Mouse (Mus musculus): Measurements from ENCODE around the gene R3hdm4. TPM values are rescaled to one million over a fixed set of nuclear protein-coding genes. Genes with fewer than 3 reads are reported as not detected.

Gene R3hdm4
- total and polyA plus RNA-seq, 2 experiments from 2014 or later, result 58.4 to 107 TPM

DNA sequence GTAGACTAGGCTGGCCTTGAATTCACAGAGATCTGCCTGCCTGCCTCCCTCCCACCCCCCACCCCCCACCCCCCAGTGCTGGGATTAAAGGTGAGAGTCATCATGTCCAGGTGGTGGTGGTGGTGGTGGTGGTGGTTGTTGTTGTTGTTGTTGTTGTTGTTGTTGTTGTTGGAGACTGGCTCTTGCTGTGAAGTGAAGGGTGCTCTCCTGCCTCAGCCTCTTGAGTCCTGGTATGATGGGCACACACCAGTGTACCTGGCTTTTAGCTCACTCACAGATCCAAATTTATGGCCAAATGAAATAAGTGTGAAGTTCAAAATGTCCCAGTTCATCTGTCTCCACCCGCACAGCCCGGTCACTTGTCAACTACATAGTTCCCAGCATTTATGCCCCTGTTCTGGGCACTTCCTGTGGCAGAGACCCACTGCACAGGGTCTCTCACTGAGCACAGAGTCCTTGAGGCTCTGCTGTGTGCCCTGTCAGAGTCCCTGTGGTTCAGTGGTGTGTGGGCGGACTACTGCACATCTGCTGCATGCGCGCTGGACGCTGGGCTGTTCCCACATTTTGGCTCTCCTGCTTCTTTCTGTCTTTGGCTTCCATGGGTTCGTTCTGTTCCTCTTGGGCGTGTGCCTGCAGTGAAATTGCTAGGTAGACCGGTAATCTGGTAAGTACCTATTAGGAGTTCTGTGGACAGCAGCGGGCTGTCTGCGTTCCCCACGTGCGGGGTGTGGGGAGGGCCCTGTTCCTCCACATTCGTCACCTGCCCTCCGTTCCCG lies 14.0 kb upstream of the R3hdm4 start:
- no peak overlapping the region for H3K4me3 ChIP-seq (ENCODE audit: low read depth, low read length)
- H3K9me3 ChIP-seq (replicated peaks; ENCODE audit: control insufficient read depth, low read length), result no peaks in the 10 kb centered on the region
- 88% methylated on average over 16 of the region's 16 CpGs for WGBS
- H3K4me1 ChIP-seq (ENCODE audit: control insufficient read depth, insufficient read depth), result peaks cover 21% of the 10 kb centered on the region
- H3K4me2 ChIP-seq (ENCODE audit: low read depth, low read length), result no peak overlapping the region
- TF ChIP-seq CTCF (IDR thresholded peaks at IDR 0.05; ENCODE audit: low read depth) (no peak), EP300 (IDR thresholded peaks at IDR 0.05; ENCODE audit: low read depth) (no peak)
- H3K27me3 ChIP-seq (ENCODE audit: control insufficient read depth, insufficient read depth, low read length), result no peaks in the 10 kb centered on the region
- no peak overlapping the region for H3K9ac ChIP-seq (replicated peaks; ENCODE audit: low read depth, low read length)
- peak overlapping the region; percentile 35; the same call in 1 of the 2 replicates for H3K27ac ChIP-seq (ENCODE audit: low read depth)
- no peak for DNase-seq (ENCODE audit: low spot score)
- no peak for ATAC-seq (ENCODE audit: insufficient read depth, low read depth)
- H3K36me3 ChIP-seq (replicated peaks; ENCODE audit: control insufficient read depth, insufficient read depth, low read length), result 0 out of 2 replicates have a peak, but pooled peaks cover 7% of the 10 kb centered on the region

DNA sequence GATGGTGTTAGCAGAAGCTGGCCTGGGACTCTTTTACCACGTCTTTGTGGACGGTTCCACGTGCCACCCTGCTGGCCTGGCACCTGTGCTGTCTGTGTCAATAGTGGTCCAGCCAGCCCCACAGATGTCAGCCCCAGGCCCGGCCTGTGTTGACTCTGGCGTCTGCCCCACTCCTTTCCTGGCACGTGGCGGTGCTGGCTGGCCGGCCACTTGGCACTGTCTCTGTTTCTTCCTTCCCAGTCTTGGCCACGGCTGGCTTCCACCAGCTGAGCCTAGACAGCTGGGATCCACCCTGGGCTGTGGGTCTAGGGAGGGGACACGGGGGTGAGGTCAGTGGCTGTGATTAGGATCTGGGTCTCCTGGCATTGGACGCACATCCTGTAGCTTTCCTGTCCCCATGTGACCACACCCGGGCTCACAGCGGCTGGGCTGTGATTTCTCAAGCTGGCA lies 13.3 kb upstream of the R3hdm4 start:
- Histone ChIP-seq H3K9me3 (replicated peaks; ENCODE audit: control insufficient read depth, low read length) (no peaks in the 10 kb centered on the region), H3K4me1 (ENCODE audit: control insufficient read depth, insufficient read depth) (peaks cover 21% of the 10 kb centered on the region), H3K27me3 (ENCODE audit: control insufficient read depth, insufficient read depth, low read length) (no peaks in the 10 kb centered on the region), H3K36me3 (replicated peaks; ENCODE audit: control insufficient read depth, insufficient read depth, low read length) (0 out of 2 replicates have a peak, but pooled peaks cover 7% of the 10 kb centered on the region), H3K4me2 (ENCODE audit: low read depth, low read length) (no peak overlapping the region), H3K27ac (ENCODE audit: low read depth) (peak overlapping the region; percentile 35; the same call in 1 of the 2 replicates), H3K4me3 (ENCODE audit: low read depth, low read length) (no peak overlapping the region), H3K9ac (replicated peaks; ENCODE audit: low read depth, low read length) (no peak overlapping the region)
- WGBS, result 53% methylated on average over 13 of the region's 13 CpGs
- TF ChIP-seq EP300 (IDR thresholded peaks at IDR 0.05; ENCODE audit: low read depth) (peak; percentile 51; the same call in 1 of the 2 replicates), CTCF (IDR thresholded peaks at IDR 0.05; ENCODE audit: low read depth) (no peak)
- peak; percentile 59 for DNase-seq (ENCODE audit: low spot score)
- ATAC-seq (ENCODE audit: insufficient read depth, low read depth), result peak; percentile 40

DNA sequence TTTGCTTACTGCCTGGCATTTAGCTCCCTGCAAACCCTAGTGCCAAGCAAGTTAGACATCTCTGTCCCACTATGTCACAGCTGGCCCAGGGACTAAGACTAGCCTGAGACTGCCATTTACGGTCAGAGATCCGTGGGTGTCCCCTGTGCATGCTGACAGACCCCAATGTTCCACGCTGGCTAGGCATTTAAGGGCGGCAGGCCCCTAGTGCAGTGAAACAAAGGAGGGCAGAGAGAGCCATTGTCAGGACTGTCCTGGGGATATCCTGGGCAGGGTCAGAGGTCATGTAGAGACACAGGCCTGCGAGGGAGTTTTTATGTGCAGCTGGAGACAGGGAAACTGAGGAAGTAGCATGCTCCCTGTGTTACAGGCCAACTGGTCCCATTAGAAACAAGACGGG lies 12.9 kb upstream of the R3hdm4 start:
- no peaks in the 10 kb centered on the region for H3K27me3 ChIP-seq (ENCODE audit: control insufficient read depth, insufficient read depth, low read length)
- H3K27ac ChIP-seq (ENCODE audit: low read depth), result no peak overlapping the region
- peaks cover 21% of the 10 kb centered on the region for H3K4me1 ChIP-seq (ENCODE audit: control insufficient read depth, insufficient read depth)
- 69% methylated on average over 6 of the region's 6 CpGs for WGBS
- ATAC-seq (ENCODE audit: insufficient read depth, low read depth), result no peak
- no peak overlapping the region for H3K4me3 ChIP-seq (ENCODE audit: low read depth, low read length)
- H3K36me3 ChIP-seq (replicated peaks; ENCODE audit: control insufficient read depth, insufficient read depth, low read length), result 0 out of 2 replicates have a peak, but pooled peaks cover 7% of the 10 kb centered on the region
- H3K9me3 ChIP-seq (replicated peaks; ENCODE audit: control insufficient read depth, low read length), result no peaks in the 10 kb centered on the region
- H3K9ac ChIP-seq (replicated peaks; ENCODE audit: low read depth, low read length), result no peak overlapping the region
- H3K4me2 ChIP-seq (ENCODE audit: low read depth, low read length), result no peak overlapping the region
- DNase-seq (ENCODE audit: low spot score), result no peak
- TF ChIP-seq CTCF (IDR thresholded peaks at IDR 0.05; ENCODE audit: low read depth) (no peak), EP300 (IDR thresholded peaks at IDR 0.05; ENCODE audit: low read depth) (no peak)

DNA sequence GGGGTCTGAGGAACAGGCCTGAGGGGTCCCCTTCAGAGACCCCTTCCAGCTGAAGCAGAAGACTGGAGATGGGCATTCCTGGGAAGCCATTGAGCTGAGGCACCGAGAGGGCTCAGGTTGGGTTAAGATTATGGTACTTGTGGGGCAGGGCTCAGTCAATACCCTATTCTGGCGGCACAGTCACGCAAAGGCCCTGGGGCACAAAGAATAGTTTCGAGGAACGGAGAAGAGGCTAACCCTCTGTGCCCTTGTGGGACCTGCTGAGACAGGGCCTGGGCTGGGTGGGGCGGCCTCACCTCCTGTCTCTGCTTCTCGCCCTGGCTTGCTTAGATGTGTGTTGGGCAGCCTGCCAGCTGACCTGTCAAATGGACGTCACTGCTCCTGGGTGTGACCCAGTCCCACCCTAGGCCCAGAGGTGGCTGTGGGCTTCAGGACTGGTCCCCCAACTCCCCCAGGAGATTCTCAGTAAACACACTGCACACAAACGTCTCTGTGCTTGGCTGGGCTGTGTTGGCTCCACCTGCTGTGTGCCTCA lies 12.2 kb upstream of the R3hdm4 start:
- H3K4me3 ChIP-seq (ENCODE audit: low read depth, low read length), result no peak overlapping the region
- ATAC-seq (ENCODE audit: insufficient read depth, low read depth) (no peak), DNase-seq (ENCODE audit: low spot score) (no peak)
- H3K9me3 ChIP-seq (replicated peaks; ENCODE audit: control insufficient read depth, low read length), result no peaks in the 10 kb centered on the region
- no peak overlapping the region for H3K27ac ChIP-seq (ENCODE audit: low read depth)
- TF ChIP-seq EP300 (IDR thresholded peaks at IDR 0.05; ENCODE audit: low read depth) (no peak), CTCF (IDR thresholded peaks at IDR 0.05; ENCODE audit: low read depth) (no peak)
- H3K36me3 ChIP-seq (replicated peaks; ENCODE audit: control insufficient read depth, insufficient read depth, low read length), result 0 out of 2 replicates have a peak, but pooled peaks cover 7% of the 10 kb centered on the region
- no peak overlapping the region for H3K9ac ChIP-seq (replicated peaks; ENCODE audit: low read depth, low read length)
- no peaks in the 10 kb centered on the region for H3K27me3 ChIP-seq (ENCODE audit: control insufficient read depth, insufficient read depth, low read length)
- H3K4me1 ChIP-seq (ENCODE audit: control insufficient read depth, insufficient read depth), result peaks cover 23% of the 10 kb centered on the region
- 55% methylated on average over 9 of the region's 9 CpGs for WGBS
- H3K4me2 ChIP-seq (ENCODE audit: low read depth, low read length), result no peak overlapping the region

DNA sequence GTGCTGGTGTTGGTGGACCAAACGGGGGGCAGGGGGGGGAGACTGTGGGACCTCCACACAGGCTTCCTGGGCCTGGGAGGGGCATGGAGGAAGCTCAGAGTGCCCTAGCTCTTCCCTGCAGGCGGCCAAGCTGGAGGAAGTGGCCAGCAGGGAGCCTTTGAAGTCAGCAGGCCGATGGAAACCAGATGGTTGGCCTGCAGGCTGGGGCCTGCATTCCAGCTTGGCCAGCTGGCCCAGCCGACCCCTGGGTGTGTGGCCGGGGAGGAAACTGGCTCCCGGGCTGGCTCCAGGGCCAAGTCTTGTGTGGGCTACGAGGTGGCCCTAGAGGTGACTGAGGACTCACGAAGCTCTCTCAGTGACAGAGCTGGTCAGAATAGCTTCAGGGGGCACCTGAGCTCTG lies 11.7 kb upstream of the R3hdm4 start:
- 21% methylated on average over 8 of the region's 8 CpGs for WGBS
- no peak overlapping the region for H3K9ac ChIP-seq (replicated peaks; ENCODE audit: low read depth, low read length)

More for the DNA sequence above, 11.7 kb upstream of the R3hdm4 start:
- DNase-seq (ENCODE audit: low spot score) (no peak), ATAC-seq (ENCODE audit: insufficient read depth, low read depth) (peak; percentile 10; the same call in 1 of the 2 replicates)
- Histone ChIP-seq H3K36me3 (replicated peaks; ENCODE audit: control insufficient read depth, insufficient read depth, low read length) (0 out of 2 replicates have a peak, but pooled peaks cover 7% of the 10 kb centered on the region), H3K9me3 (replicated peaks; ENCODE audit: control insufficient read depth, low read length) (no peaks in the 10 kb centered on the region), H3K4me2 (ENCODE audit: low read depth, low read length) (no peak overlapping the region), H3K4me1 (ENCODE audit: control insufficient read depth, insufficient read depth) (peaks cover 28% of the 10 kb centered on the region), H3K4me3 (ENCODE audit: low read depth, low read length) (no peak overlapping the region), H3K27ac (ENCODE audit: low read depth) (no peak overlapping the region), H3K27me3 (ENCODE audit: control insufficient read depth, insufficient read depth, low read length) (no peaks in the 10 kb centered on the region)
- TF ChIP-seq CTCF (IDR thresholded peaks at IDR 0.05; ENCODE audit: low read depth) (no peak), EP300 (IDR thresholded peaks at IDR 0.05; ENCODE audit: low read depth) (0 out of 2 replicates have a peak, but pooled peaks have one; percentile 45)
